35 mouse cellular contexts compared by ENCODE assay signal in genomic region chr12:101763065-101763464, GRCm38 (mm10). TPM values are rescaled to one million over a fixed set of nuclear protein-coding genes. Genes with fewer than 3 reads are reported as not detected.
DNase-seq lines count a peak whose midpoint lies in the region; ATAC-seq and TF ChIP-seq lines count a peak whose summit lies in the region.
"Had no signal": no experiment of that assay in that cellular context is flagged by ENCODE, and none has a peak within 500 bp of the region (broad histone marks: within the 10 kb centered on the region; RNA-seq: fewer than 3 reads in every experiment).

No protein-coding gene starts in this region.

- no peak for TF ChIP-seq CTCF in hindbrain, postnatal 0 days (IDR thresholded peaks at IDR 0.05; ENCODE audit: low read depth)

- intact Hi-C loops in gastrocnemius, postnatal 14 days (cut with DNase I; ENCODE audit: low total_unique reads): no loop called here

- H3K9me3 ChIP-seq in hindbrain, postnatal 0 days (ENCODE audit: low read length): no peaks in the 10 kb centered on the region
- H3K9me3 ChIP-seq: forebrain, embryonic 10.5 days; heart, embryonic 10.5 days; heart, embryonic 15.5 days; hindbrain, embryonic 12.5 days; midbrain, embryonic 10.5 days; midbrain, embryonic 15.5 days; neural tube, embryonic 15.5 days had no signal

- no peak overlapping the region for H3K9ac ChIP-seq in hindbrain, postnatal 0 days (replicated peaks; ENCODE audit: low read length)
- H3K9ac ChIP-seq: heart, embryonic 15.5 days; hindbrain, embryonic 12.5 days; liver, embryonic 14.5 days; midbrain, embryonic 15.5 days; neural tube, embryonic 15.5 days had no signal

- H3K4me1 ChIP-seq in brown adipose tissue, adult 24 weeks (ENCODE audit: control insufficient read depth, insufficient read depth, insufficient read length, low read length): peaks cover 26% of the 10 kb centered on the region
- H3K4me1 ChIP-seq in hindbrain, postnatal 0 days (ENCODE audit: insufficient read depth, low read length): peaks cover 5% of the 10 kb centered on the region; the same call in 1 of the 2 replicates
- H3K4me1 ChIP-seq: hindbrain, embryonic 12.5 days; midbrain, embryonic 15.5 days; neural tube, embryonic 15.5 days had no signal

- DNase-seq in gastrocnemius, adult 18-20 months (ENCODE audit: low spot score): peak; percentile 23
- DNase-seq in gastrocnemius, postnatal 14 days: no peak
- peak; percentile 9 for DNase-seq in 3T3-L1 (ENCODE audit: low read depth, low spot score)
- DNase-seq in fibroblast of lung, adult 2 months (ENCODE audit: low read depth): peak; percentile 52
- no peak for DNase-seq in hindbrain, postnatal 0 days (ENCODE audit: low spot score)
- no peak for DNase-seq in right cerebral cortex, postnatal 14 days
- no peak for DNase-seq in kidney, adult 8-10 months
- DNase-seq: adrenal gland, adult 2 months; cerebellum, adult 11 months; cerebellum, adult 9-10 months; cerebellum, postnatal 36 days; heart, postnatal 36 days; kidney, postnatal 14 days; layer of hippocampus, adult 9-11 months; lung, adult 2 months; lung, postnatal 10 days; retina, postnatal 1 day; right cerebral cortex, postnatal 25 days; spleen, adult 18-20 months; thymus, adult 18-20 months; thymus, postnatal 25 days had no signal

- no peak overlapping the region for H3K4me2 ChIP-seq in hindbrain, postnatal 0 days (ENCODE audit: low read depth, low read length)
- H3K4me2 ChIP-seq: heart, embryonic 15.5 days; hindbrain, embryonic 12.5 days; midbrain, embryonic 15.5 days; neural tube, embryonic 15.5 days had no signal

- no peaks in the 10 kb centered on the region for H3K36me3 ChIP-seq in hindbrain, postnatal 0 days (ENCODE audit: insufficient read depth, low read length)
- H3K36me3 ChIP-seq: forebrain, embryonic 10.5 days; heart, embryonic 10.5 days; heart, embryonic 15.5 days; hindbrain, embryonic 12.5 days; midbrain, embryonic 10.5 days; midbrain, embryonic 15.5 days; neural tube, embryonic 15.5 days had no signal

- no peak for ATAC-seq in hindbrain, postnatal 0 days
- ATAC-seq: CD4-positive, CD25-positive, alpha-beta regulatory T cell, adult 4 months; forebrain, embryonic 16.5 days; intestine, postnatal 0 days; midbrain, embryonic 15.5 days had no signal

- H3K27ac ChIP-seq in brown adipose tissue, adult 24 weeks (replicated peaks; ENCODE audit: low read depth, low read length): 0 out of 2 replicates have a peak overlapping the region, but pooled peaks have one; percentile 11
- H3K27ac ChIP-seq in hindbrain, postnatal 0 days: no peak overlapping the region
- H3K27ac ChIP-seq: forebrain, embryonic 10.5 days; heart, embryonic 10.5 days; heart, embryonic 15.5 days; hindbrain, embryonic 12.5 days; liver, embryonic 14.5 days; midbrain, embryonic 10.5 days; midbrain, embryonic 15.5 days; neural tube, embryonic 15.5 days; stomach, postnatal 0 days had no signal

- no peak overlapping the region for H3K4me3 ChIP-seq in brown adipose tissue, adult 24 weeks (ENCODE audit: insufficient read depth, low read depth, low read length)
- H3K4me3 ChIP-seq in hindbrain, postnatal 0 days (ENCODE audit: low read length): no peak overlapping the region
- H3K4me3 ChIP-seq: forebrain, embryonic 10.5 days; heart, embryonic 10.5 days; heart, embryonic 15.5 days; hindbrain, embryonic 12.5 days; midbrain, embryonic 10.5 days; midbrain, embryonic 15.5 days; neural tube, embryonic 15.5 days had no signal

- WGBS in hindbrain, postnatal 0 days: 72% methylated on average over 3 of the region's 3 CpGs

- H3K27me3 ChIP-seq in hindbrain, postnatal 0 days (ENCODE audit: insufficient read depth, low read length): no peaks in the 10 kb centered on the region
- H3K27me3 ChIP-seq: heart, embryonic 15.5 days; hindbrain, embryonic 12.5 days; midbrain, embryonic 15.5 days; neural tube, embryonic 15.5 days had no signal

RNA-seq across cellular contexts. Expression of gene Tc2n, which starts 44.7 kb away (rescaled TPM):
- under 1 TPM; 0.23 to 0.26 TPM for total RNA-seq in gastrocnemius, adult 18-20 months (2021)
- under 1 TPM; 0.22 to 0.49 TPM for total RNA-seq in gastrocnemius, postnatal 14 days (2021)
- polyA plus RNA-seq in brown adipose tissue, adult 24 weeks (2012; ENCODE audit: insufficient read depth, insufficient read length, missing spikeins): 1.8 and 5.0 TPM in 2 replicates
- total RNA-seq in hindbrain, postnatal 0 days (2014; rRNA removed): 0.47 and 0.86 TPM in 2 replicates
- 0.48 and 0.71 TPM in 2 replicates for polyA plus RNA-seq in hindbrain, postnatal 0 days (2015; fragmentation: Nextera tagmentation; extraction: Ambion mirVana)
- total RNA-seq: megakaryocyte progenitor cell, adult 5-6 weeks had no signal

RNA-seq across cellular contexts. Expression of gene Fbln5, which starts 55.8 kb away (rescaled TPM):
- total RNA-seq in gastrocnemius, adult 18-20 months (2021): 10 to 100 TPM in 1 of 2 experiments, 1 to 10 TPM in 1; 9.6 to 14.7 TPM
- total RNA-seq in gastrocnemius, postnatal 14 days (2021): 10 to 100 TPM; 34.2 to 39.6 TPM
- 11.5 and 12.5 TPM in 2 replicates for polyA plus RNA-seq in brown adipose tissue, adult 24 weeks (2012; ENCODE audit: insufficient read depth, insufficient read length, missing spikeins)
- 7.8 and 16.8 TPM in 2 replicates for total RNA-seq in hindbrain, postnatal 0 days (2014; rRNA removed)
- 21.8 and 23.5 TPM in 2 replicates for polyA plus RNA-seq in hindbrain, postnatal 0 days (2015; fragmentation: Nextera tagmentation; extraction: Ambion mirVana)
- total RNA-seq: megakaryocyte progenitor cell, adult 5-6 weeks had no signal
- polyA plus RNA-seq: CD4-positive, CD25-positive, alpha-beta regulatory T cell, adult 4 months had no signal

Comparison
In these comparisons a context has a peak if more than half of its experiments do, and no peak if none do; other contexts are left out.
1. DNase-seq: peak in gastrocnemius, adult 18-20 months (single experiment), 3T3-L1 (single experiment) and fibroblast of lung, adult 2 months (single experiment); none in gastrocnemius, postnatal 14 days (single experiment), hindbrain, postnatal 0 days (single experiment), right cerebral cortex, postnatal 14 days (single experiment) and kidney, adult 8-10 months (0 of 2).